Mouse (Mus musculus): Measurements from ENCODE around the gene Wfdc13. TPM values are rescaled to one million over a fixed set of nuclear protein-coding genes. Genes with fewer than 3 reads are reported as not detected.
"Not testable (repeated sequence)": the region's sequence is repeated elsewhere in the genome, so short reads cannot be mapped to it uniquely, and the experiment has no call there.

The Wfdc13 gene
- polyA plus RNA-seq, 1 experiment from 2014 or later: 0.43 TPM

GRCm38 (mm10) chr2:164676916-164677685 lies 7.8 kb upstream of the Wfdc13 start:
- Histone ChIP-seq H3K27ac (no peak overlapping the region), H3K36me3 (no peaks in the 10 kb centered on the region), H3K9me3 (replicated peaks) (no peaks in the 10 kb centered on the region), H3K4me2 (no peak overlapping the region), H3K4me3 (replicated peaks) (no peak overlapping the region), H3K9ac (no peak overlapping the region), H3K27me3 (no peaks in the 10 kb centered on the region), H3K4me1 (peaks cover 18% of the 10 kb centered on the region)
- ATAC-seq (replicated peaks; ENCODE audit: low FRiP score): no peak
- WGBS: 67% methylated on average over 16 of the region's 16 CpGs

- peak overlapping the region; percentile 60 for H3K4me2 ChIP-seq
- peak; percentile 80 for ATAC-seq (replicated peaks; ENCODE audit: low FRiP score)
- H3K36me3 ChIP-seq: no peaks in the 10 kb centered on the region
- no peaks in the 10 kb centered on the region for H3K27me3 ChIP-seq
- H3K9ac ChIP-seq: 0 out of 2 replicates have a peak overlapping the region, but pooled peaks have one; percentile 19
- 0 out of 2 replicates have a peak overlapping the region, but pooled peaks have one; percentile 15 for H3K27ac ChIP-seq
- H3K9me3 ChIP-seq (replicated peaks): no peaks in the 10 kb centered on the region
- WGBS: 16% methylated on average over 19 of the region's 19 CpGs
- H3K4me3 ChIP-seq (replicated peaks): peak overlapping the region; percentile 35
- H3K4me1 ChIP-seq: peaks cover 18% of the 10 kb centered on the region
These were observed 5.9 kb upstream of the Wfdc13 start for GRCm38 (mm10) chr2:164678848-164679625.

GRCm38 (mm10) chr2:164679906-164680305 lies 5.0 kb upstream of the Wfdc13 start:
- 19% methylated on average over 3 of the region's 3 CpGs for WGBS
- ATAC-seq (replicated peaks; ENCODE audit: low FRiP score): no peak

GRCm38 (mm10) chr2:164698201-164698600 lies 13.3 kb downstream of the Wfdc13 start, which contains the start of gene Spint4:
TSS of gene Spint4 (plus strand) at chr2:164698501.
- WGBS: 65% methylated on average over 4 of the region's 4 CpGs
- H3K36me3 ChIP-seq: no peaks in the 10 kb centered on the region
- no peak within 1 kb of the TSS for H3K9ac ChIP-seq
- no peak within 1 kb of the TSS for H3K4me3 ChIP-seq (replicated peaks)
- no peak for ATAC-seq (replicated peaks; ENCODE audit: low FRiP score)
- H3K27ac ChIP-seq: no peak within 1 kb of the TSS
- no peak within 1 kb of the TSS for H3K4me2 ChIP-seq
- no peaks in the 10 kb centered on the region for H3K4me1 ChIP-seq
- no peaks in the 10 kb centered on the region for H3K9me3 ChIP-seq (replicated peaks)
- no peaks in the 10 kb centered on the region for H3K27me3 ChIP-seq

More at GRCm38 (mm10) chr2:164679906-164680305, 5.0 kb upstream of the Wfdc13 start:
- Histone ChIP-seq H3K9ac (no peak overlapping the region), H3K27me3 (no peaks in the 10 kb centered on the region), H3K4me1 (peaks cover 12% of the 10 kb centered on the region), H3K9me3 (replicated peaks) (no peaks in the 10 kb centered on the region), H3K4me2 (no peak overlapping the region), H3K36me3 (no peaks in the 10 kb centered on the region), H3K4me3 (replicated peaks) (no peak overlapping the region), H3K27ac (no peak overlapping the region)

GRCm38 (mm10) chr2:164700959-164701358 lies 16.1 kb downstream of the Wfdc13 start:
- no peak for ATAC-seq (replicated peaks; ENCODE audit: low FRiP score)
- 69% methylated on average over 5 of the region's 5 CpGs for WGBS
- no peaks in the 10 kb centered on the region for H3K36me3 ChIP-seq
- no peak overlapping the region for H3K9ac ChIP-seq
- H3K9me3 ChIP-seq (replicated peaks): no peaks in the 10 kb centered on the region; the same call in 1 of the 2 replicates
- no peak overlapping the region for H3K27ac ChIP-seq
- H3K4me1 ChIP-seq: no peaks in the 10 kb centered on the region
- no peak overlapping the region for H3K4me2 ChIP-seq
- H3K4me3 ChIP-seq (replicated peaks): no peak overlapping the region
- no peaks in the 10 kb centered on the region for H3K27me3 ChIP-seq

- ATAC-seq (replicated peaks; ENCODE audit: low FRiP score): no peak
- H3K9me3 ChIP-seq (replicated peaks): no peaks in the 10 kb centered on the region; the same call in 1 of the 2 replicates
- H3K27ac ChIP-seq: no peak overlapping the region
- no peaks in the 10 kb centered on the region for H3K27me3 ChIP-seq
- no peaks in the 10 kb centered on the region for H3K4me1 ChIP-seq
- H3K36me3 ChIP-seq: no peaks in the 10 kb centered on the region
- H3K4me2 ChIP-seq: no peak overlapping the region
- 88% methylated on average over 5 of the region's 5 CpGs for WGBS
- H3K9ac ChIP-seq: no peak overlapping the region
- H3K4me3 ChIP-seq (replicated peaks): no peak overlapping the region
These were observed 16.9 kb downstream of the Wfdc13 start for GRCm38 (mm10) chr2:164701761-164702160.

- H3K4me1 ChIP-seq: no peaks in the 10 kb centered on the region
- H3K27ac ChIP-seq: no peak overlapping the region
- no peak overlapping the region for H3K4me3 ChIP-seq (replicated peaks)
- H3K4me2 ChIP-seq: no peak overlapping the region
- no peaks in the 10 kb centered on the region for H3K36me3 ChIP-seq
- H3K9me3 ChIP-seq (replicated peaks): no peaks in the 10 kb centered on the region; the same call in 1 of the 2 replicates
- WGBS: 82% methylated on average over 5 of the region's 5 CpGs
- H3K27me3 ChIP-seq: no peaks in the 10 kb centered on the region
- no peak overlapping the region for H3K9ac ChIP-seq
- ATAC-seq (replicated peaks; ENCODE audit: low FRiP score): no peak
These were observed 19.3 kb downstream of the Wfdc13 start for GRCm38 (mm10) chr2:164704235-164704634.

GRCm38 (mm10) chr2:164705328-164705727 lies 20.4 kb downstream of the Wfdc13 start:
- no peaks in the 10 kb centered on the region for H3K27me3 ChIP-seq
- WGBS: 97% methylated on average over 6 of the region's 6 CpGs
- ATAC-seq (replicated peaks; ENCODE audit: low FRiP score): no peak

GRCm38 (mm10) chr2:164705991-164706390 lies 21.1 kb downstream of the Wfdc13 start:
- Histone ChIP-seq H3K4me2 (no peak overlapping the region), H3K9ac (no peak overlapping the region), H3K9me3 (replicated peaks) (no peaks in the 10 kb centered on the region; the same call in 1 of the 2 replicates), H3K4me3 (replicated peaks) (no peak overlapping the region), H3K27ac (no peak overlapping the region), H3K27me3 (no peaks in the 10 kb centered on the region), H3K36me3 (no peaks in the 10 kb centered on the region), H3K4me1 (no peaks in the 10 kb centered on the region)
- WGBS: 90% methylated on average over 14 of the region's 14 CpGs
- ATAC-seq (replicated peaks; ENCODE audit: low FRiP score): no peak

More at GRCm38 (mm10) chr2:164705328-164705727, 20.4 kb downstream of the Wfdc13 start:
- Histone ChIP-seq H3K4me3 (replicated peaks) (no peak overlapping the region), H3K4me1 (no peaks in the 10 kb centered on the region), H3K9ac (no peak overlapping the region), H3K36me3 (no peaks in the 10 kb centered on the region), H3K27ac (no peak overlapping the region), H3K9me3 (replicated peaks) (no peaks in the 10 kb centered on the region; the same call in 1 of the 2 replicates), H3K4me2 (no peak overlapping the region)

GRCm38 (mm10) chr2:164715005-164715404 lies 30.1 kb downstream of the Wfdc13 start, which contains the start of gene Spint5:
TSS of gene Spint5 (plus strand) at chr2:164715305.
- no peaks in the 10 kb centered on the region for H3K9me3 ChIP-seq (replicated peaks)
- H3K27ac ChIP-seq: no peak within 1 kb of the TSS
- H3K4me3 ChIP-seq (replicated peaks): no peak within 1 kb of the TSS
- H3K9ac ChIP-seq: no peak within 1 kb of the TSS
- H3K4me2 ChIP-seq: no peak within 1 kb of the TSS
- no peaks in the 10 kb centered on the region for H3K27me3 ChIP-seq
- H3K4me1 ChIP-seq: no peaks in the 10 kb centered on the region
- WGBS: 81% methylated on average over 6 of the region's 6 CpGs
- H3K36me3 ChIP-seq: no peaks in the 10 kb centered on the region
- ATAC-seq (replicated peaks; ENCODE audit: low FRiP score): no peak

GRCm38 (mm10) chr2:164716194-164716786 lies 31.4 kb downstream of the Wfdc13 start:
- H3K4me3 ChIP-seq (replicated peaks); H3K27ac ChIP-seq; ATAC-seq (replicated peaks; ENCODE audit: low FRiP score); H3K4me2 ChIP-seq; H3K9ac ChIP-seq; H3K36me3 ChIP-seq; H3K4me1 ChIP-seq; H3K9me3 ChIP-seq (replicated peaks); H3K27me3 ChIP-seq: not testable (repeated sequence)
- WGBS: 92% methylated on average over 23 of the region's 23 CpGs

GRCm38 (mm10) chr2:164723276-164723675 lies 38.4 kb downstream of the Wfdc13 start:
- Histone ChIP-seq H3K9me3 (replicated peaks) (no peaks in the 10 kb centered on the region), H3K36me3 (no peaks in the 10 kb centered on the region), H3K4me1 (no peaks in the 10 kb centered on the region), H3K9ac (no peak overlapping the region), H3K27me3 (no peaks in the 10 kb centered on the region), H3K27ac (no peak overlapping the region), H3K4me2 (no peak overlapping the region), H3K4me3 (replicated peaks) (no peak overlapping the region)
- no peak for ATAC-seq (replicated peaks; ENCODE audit: low FRiP score)
- WGBS: 69% methylated on average over 4 of the region's 4 CpGs

All from kidney, embryonic 15.5 days (tissue).